Mouse (Mus musculus): ENCODE results near the gene Olfr924. TPM values are rescaled to one million over a fixed set of nuclear protein-coding genes. Genes with fewer than 3 reads are reported as not detected.

Gene Olfr924
- polyA plus RNA-seq, 1 experiment from 2014 or later, result not detected

Other genes starting within 250 kb of the Olfr924 start
- not detected in 2 replicates for gene Olfr914, start 239.3 kb upstream of the Olfr924 start, polyA plus RNA-seq (2014; fragmentation: Nextera tagmentation; extraction: Ambion mirVana)
- not detected in 2 replicates for gene Olfr916, start 184.6 kb upstream of the Olfr924 start, polyA plus RNA-seq (2014; fragmentation: Nextera tagmentation; extraction: Ambion mirVana)
- gene Olfr917, start 178.6 kb upstream of the Olfr924 start, polyA plus RNA-seq (2014; fragmentation: Nextera tagmentation; extraction: Ambion mirVana), result not detected in 2 replicates
- not detected in 2 replicates for gene Olfr918, start 169.8 kb upstream of the Olfr924 start, polyA plus RNA-seq (2014; fragmentation: Nextera tagmentation; extraction: Ambion mirVana)
- not detected in 2 replicates for gene Olfr919, start 140.8 kb upstream of the Olfr924 start, polyA plus RNA-seq (2014; fragmentation: Nextera tagmentation; extraction: Ambion mirVana)
- gene Vwa5a, start 126.2 kb upstream of the Olfr924 start, polyA plus RNA-seq (2014; fragmentation: Nextera tagmentation; extraction: Ambion mirVana), result 19.0 and 22.5 TPM in 2 replicates
- 0.03 TPM in 1 of 2 replicates, not detected in the other for gene Olfr920, start 92.2 kb upstream of the Olfr924 start, polyA plus RNA-seq (2014; fragmentation: Nextera tagmentation; extraction: Ambion mirVana)
- not detected in 2 replicates for gene Olfr921, start 71.4 kb upstream of the Olfr924 start, polyA plus RNA-seq (2014; fragmentation: Nextera tagmentation; extraction: Ambion mirVana)
- not detected in 2 replicates for gene Olfr922, start 29.8 kb upstream of the Olfr924 start, polyA plus RNA-seq (2014; fragmentation: Nextera tagmentation; extraction: Ambion mirVana)
- gene Olfr923, start 17.9 kb upstream of the Olfr924 start, polyA plus RNA-seq (2014; fragmentation: Nextera tagmentation; extraction: Ambion mirVana), result not detected in 2 replicates
- not detected in 2 replicates for gene Olfr26, start 10.6 kb downstream of the Olfr924 start, polyA plus RNA-seq (2014; fragmentation: Nextera tagmentation; extraction: Ambion mirVana)
- gene Olfr926, start 32.7 kb downstream of the Olfr924 start, polyA plus RNA-seq (2014; fragmentation: Nextera tagmentation; extraction: Ambion mirVana), result not detected in 2 replicates
- gene Olfr930, start 85.4 kb downstream of the Olfr924 start, polyA plus RNA-seq (2014; fragmentation: Nextera tagmentation; extraction: Ambion mirVana), result not detected in 2 replicates
- gene Olfr933, start 127.9 kb downstream of the Olfr924 start, polyA plus RNA-seq (2014; fragmentation: Nextera tagmentation; extraction: Ambion mirVana), result not detected in 2 replicates
- gene Olfr934, start 143.9 kb downstream of the Olfr924 start, polyA plus RNA-seq (2014; fragmentation: Nextera tagmentation; extraction: Ambion mirVana), result not detected in 2 replicates
- not detected in 2 replicates for gene Olfr935, start 155.2 kb downstream of the Olfr924 start, polyA plus RNA-seq (2014; fragmentation: Nextera tagmentation; extraction: Ambion mirVana)
- gene Olfr146, start 178.9 kb downstream of the Olfr924 start, polyA plus RNA-seq (2014; fragmentation: Nextera tagmentation; extraction: Ambion mirVana), result not detected in 2 replicates
- not detected in 2 replicates for gene Olfr937, start 220.5 kb downstream of the Olfr924 start, polyA plus RNA-seq (2014; fragmentation: Nextera tagmentation; extraction: Ambion mirVana)
- not detected in 2 replicates for gene Olfr938, start 234.4 kb downstream of the Olfr924 start, polyA plus RNA-seq (2014; fragmentation: Nextera tagmentation; extraction: Ambion mirVana)

Measured in heart, embryonic 11.5 days (tissue).